Mouse (Mus musculus) heart, postnatal 10 days (tissue): ENCODE data around the gene Slc25a43. TPM values are rescaled to one million over a fixed set of nuclear protein-coding genes. Genes with fewer than 3 reads are reported as not detected.
"Not testable (repeated sequence)": the region's sequence is repeated elsewhere in the genome, so short reads cannot be mapped to it uniquely, and the experiment has no call there.

Experiments used
- DNase-seq, 2 experiments: peaks; one replicate each; pipeline ENCODE4 v3.0.0; 2021
- intact Hi-C: fragments of 180-260 bp; cut with DNase I; formaldehyde crosslinking; loops from one replicate; pipeline ENCODE4 v1.15.1; 2025
- total RNA-seq, 2 experiments: library from RNA; stranded (reverse); gene quantifications; 2 replicates each; pipeline ENCODE4 v1.2.3; 2021

Gene Slc25a43
- total RNA-seq, 2 experiments from 2014 or later: 0.30 to 0.60 TPM

DNA sequence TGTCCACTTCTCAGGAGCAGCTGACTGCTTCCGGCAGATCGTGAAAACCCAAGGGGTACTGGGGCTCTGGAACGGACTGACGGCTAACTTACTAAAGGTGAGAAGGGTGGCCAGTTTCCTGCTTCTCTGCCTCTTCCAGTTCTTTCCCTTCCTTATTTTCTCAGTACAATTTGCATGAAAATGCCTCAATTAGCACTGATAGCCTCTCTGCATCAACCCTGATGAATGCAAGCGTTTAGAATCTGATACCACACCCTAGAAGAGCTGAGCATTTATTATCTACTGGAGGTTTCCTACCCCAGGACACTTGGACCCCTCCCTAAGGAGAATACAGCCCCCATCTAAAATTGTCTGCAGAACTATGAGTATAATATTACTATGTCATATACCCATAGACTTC, 32.1 kb downstream of the Slc25a43 start:
- intact Hi-C loops: no loop called here

GRCm38 (mm10) chrX:36777694-36778093, 34.2 kb downstream of the Slc25a43 start:
- DNase-seq: no peak
- intact Hi-C loops: no loop called here

More for the DNA sequence above, 32.1 kb downstream of the Slc25a43 start:
- no peak for DNase-seq

GRCm38 (mm10) chrX:36789360-36789759, 45.9 kb downstream of the Slc25a43 start:
- DNase-seq: no peak
- intact Hi-C loops: no loop called here

DNA sequence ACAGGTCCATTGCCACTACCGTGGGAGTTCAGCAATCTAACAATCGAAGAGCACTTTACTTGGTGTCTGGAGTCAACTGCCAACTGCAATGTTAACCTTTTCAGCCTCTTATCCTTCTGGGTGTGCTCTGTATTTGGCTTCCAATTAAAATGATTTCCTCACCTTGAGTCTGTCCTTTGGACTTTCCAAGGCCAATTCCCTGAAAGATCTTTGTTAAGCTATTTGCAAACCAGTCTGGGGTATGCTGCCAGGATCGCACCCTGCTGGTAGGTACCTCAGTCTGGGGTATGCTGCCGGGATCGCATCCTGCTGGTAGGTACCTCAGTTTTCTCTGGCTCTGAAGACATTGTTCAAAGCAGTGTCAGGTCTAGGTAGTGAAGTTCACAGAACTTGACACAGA, 51.1 kb downstream of the Slc25a43 start:
- no peak for DNase-seq
- intact Hi-C loops: no loop called here

DNA sequence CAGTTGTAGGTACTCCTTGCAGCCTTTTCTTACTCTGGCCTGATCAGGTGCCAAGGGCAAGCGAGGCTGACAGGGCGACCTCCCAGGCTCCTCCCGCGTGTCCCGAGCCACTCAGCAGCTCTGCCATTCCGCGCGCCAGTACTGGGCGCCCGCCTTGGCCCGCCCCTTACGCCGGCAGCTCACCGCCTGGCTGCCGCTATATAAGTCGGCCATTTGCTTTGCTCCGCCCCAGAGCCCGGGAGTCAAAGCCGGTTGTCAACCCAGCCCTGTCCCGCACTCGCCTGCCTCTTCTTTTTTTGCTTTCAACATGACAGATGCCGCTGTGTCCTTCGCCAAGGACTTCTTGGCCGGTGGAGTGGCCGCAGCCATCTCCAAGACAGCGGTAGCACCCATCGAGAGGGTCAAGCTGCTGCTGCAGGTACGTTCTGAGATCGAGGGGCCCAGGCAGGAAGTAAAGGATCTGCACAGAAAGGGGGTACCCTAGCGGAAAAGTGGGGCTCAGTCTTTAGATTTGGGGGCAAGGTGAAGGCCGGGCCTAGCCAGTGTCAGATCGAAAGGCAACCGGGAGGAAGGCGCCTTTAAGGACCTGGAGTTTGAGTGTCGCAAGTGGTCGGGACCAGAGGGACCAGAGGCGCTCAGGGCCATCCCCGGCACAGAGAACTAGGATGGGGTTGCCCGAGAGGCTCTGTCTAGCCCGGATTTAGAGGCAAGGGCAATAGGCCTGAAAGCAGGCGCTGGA, 52.1 kb downstream of the Slc25a43 start, which contains the start of gene Slc25a5:
Gene Slc25a5 (plus strand): TSS at position 228 of the 739 bp plus-strand sequence.
- intact Hi-C loops: no loop called here
- DNase-seq: peak; percentile 86

GRCm38 (mm10) chrX:36796163-36796581, 52.7 kb downstream of the Slc25a43 start:
- intact Hi-C loops: no loop called here
- DNase-seq: peak; percentile 88 to 90

- DNase-seq, intact Hi-C loops: not testable (repeated sequence)
Measured at GRCm38 (mm10) chrX:36796734-36797133, 53.3 kb downstream of the Slc25a43 start.

DNA sequence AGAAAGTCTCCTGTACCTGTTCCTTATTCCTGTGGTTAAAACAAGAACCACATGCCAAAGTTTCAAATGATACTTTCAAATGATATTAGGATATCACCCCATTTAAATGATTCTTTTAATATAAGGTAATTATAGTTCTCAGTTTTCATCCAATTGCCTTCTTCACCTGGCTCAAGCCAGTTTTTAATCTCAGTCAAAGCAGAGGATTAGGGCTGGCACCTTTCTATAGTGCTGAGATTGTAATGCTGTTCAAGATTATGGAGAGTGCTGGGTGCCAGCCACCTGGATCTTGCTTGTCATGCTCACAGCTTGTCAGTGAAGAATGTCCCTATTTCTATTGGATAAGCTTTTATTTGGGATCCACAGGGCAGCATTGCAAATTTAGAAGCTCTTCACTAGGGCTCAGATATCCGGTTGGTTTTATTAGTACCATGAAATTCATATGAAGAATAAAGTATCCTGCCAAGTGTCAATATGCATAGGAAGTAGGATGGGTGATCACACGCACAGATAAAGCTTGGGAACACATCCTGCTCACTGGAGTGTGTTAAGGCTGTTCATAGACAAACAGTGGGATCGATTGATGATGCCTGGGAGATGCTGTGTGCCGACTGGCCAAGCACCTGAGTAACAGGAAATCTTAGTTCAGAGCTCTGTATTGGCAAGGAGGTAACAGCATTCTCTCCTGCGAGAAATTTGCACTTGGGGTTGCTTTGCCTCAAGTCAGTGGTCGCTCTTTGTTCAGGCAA, 55.8 kb downstream of the Slc25a43 start:
- intact Hi-C loops: no loop called here
- DNase-seq: no peak

GRCm38 (mm10) chrX:36803189-36803588, 59.7 kb downstream of the Slc25a43 start:
- DNase-seq: no peak
- intact Hi-C loops: loop anchor here (10.0 kb wide), 1 partner anchor 158 kb away; the partner anchor contains the start of gene Akap17b

DNA sequence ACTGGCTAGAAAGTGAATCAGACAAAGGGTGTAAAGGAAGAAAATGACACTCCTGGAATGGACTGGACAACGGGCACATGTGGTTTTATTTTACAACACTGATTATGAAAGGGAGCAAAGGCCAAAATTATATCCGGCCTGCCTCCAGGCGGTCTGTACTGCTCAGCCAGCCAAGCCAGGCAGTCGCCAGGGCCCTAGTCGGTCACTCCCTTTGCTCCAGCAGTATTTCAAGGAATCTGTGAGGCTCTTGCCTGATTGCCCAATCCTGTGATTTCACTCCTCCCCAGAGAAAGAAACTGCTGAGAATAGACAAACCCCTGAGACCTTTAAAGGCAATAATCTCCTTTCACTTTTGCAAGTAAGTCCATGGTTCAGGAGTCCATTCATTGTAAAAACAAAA, 60.7 kb downstream of the Slc25a43 start:
- intact Hi-C loops: loop anchor here (10.0 kb wide), 1 partner anchor 159 kb away; the partner anchor contains the start of gene Akap17b

GRCm38 (mm10) chrX:36805466-36806235, 62.2 kb downstream of the Slc25a43 start:
- DNase-seq: no peak
- intact Hi-C loops: loop anchor here (10.0 kb wide), 1 partner anchor 161 kb away; the partner anchor contains the start of gene Akap17b

More for the DNA sequence above, 60.7 kb downstream of the Slc25a43 start:
- DNase-seq: peak; percentile 47 to 49

DNA sequence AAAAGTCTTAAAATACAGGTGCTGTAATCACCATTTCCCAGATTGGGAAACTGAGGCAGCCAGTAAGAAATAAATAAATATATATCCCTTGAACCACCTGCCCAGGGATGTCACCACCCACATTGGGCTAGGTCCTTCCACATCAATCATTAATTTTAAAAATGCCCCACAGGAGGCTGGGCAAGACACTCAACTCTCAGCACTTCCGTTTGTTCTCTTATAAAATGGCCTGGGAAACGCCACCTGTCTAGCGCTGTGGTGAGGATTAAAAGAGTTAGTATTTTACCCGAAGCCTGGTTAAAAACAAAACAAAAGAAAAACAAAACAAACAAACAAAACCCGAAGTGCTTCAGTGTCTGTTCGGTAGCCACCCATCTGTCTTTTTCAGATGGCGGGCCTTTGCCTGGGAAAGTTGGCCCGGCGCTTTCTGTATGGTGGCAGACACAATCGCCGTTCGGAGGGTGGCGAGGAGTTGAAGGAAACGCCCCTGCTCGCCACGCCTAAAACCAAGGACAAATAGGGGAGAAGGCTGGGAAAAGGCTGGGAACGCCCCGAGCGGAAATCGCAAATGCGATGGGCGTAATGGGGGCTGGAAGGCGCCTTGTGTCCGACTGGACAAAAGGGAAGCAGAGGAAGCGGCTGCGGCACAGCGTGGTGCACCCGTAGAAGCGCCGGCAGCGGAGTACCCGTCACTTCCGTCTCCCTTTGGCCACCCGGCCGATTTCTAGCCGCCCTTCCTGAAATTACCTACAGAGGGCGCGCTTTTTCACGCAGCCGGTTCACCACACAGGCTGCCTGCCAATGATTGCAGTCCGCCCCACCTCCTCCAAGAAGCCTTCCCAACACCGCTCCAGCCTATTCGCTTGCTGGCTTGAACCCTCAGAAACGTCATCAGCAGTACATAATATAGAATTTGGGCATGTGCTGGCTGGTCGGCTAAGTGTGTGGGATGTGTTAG, 64.2 kb downstream of the Slc25a43 start:
- intact Hi-C loops: loop anchor here (10.0 kb wide), 1 partner anchor 163 kb away; the partner anchor contains the start of gene Akap17b
- DNase-seq: peak; percentile 91 to 92

DNA sequence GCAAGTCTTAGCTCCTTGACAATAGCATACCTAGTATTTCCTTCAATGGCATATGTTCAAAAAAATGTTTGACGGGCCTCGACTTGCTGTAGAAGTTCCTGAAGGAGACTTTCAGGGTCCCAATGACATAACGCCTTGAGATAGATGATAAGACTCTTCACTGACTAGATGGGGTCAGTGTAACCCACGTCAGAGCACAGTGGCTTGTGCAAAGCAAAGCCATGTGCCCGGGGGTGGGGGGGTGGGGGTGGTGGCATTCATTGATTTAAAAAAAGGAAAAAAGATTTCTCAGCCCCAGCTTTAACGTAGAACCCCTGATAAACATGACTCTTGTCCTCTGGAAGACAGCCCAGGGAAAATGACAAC, 64.8 kb downstream of the Slc25a43 start:
- no peak for DNase-seq
- intact Hi-C loops: loop anchor here (10.0 kb wide), 1 partner anchor 164 kb away; the partner anchor contains the start of gene Akap17b

- intact Hi-C loops: no loop called here
- DNase-seq: peak in 1 of 2 experiments; percentile 41
Measured at GRCm38 (mm10) chrX:36811377-36811776, 67.9 kb downstream of the Slc25a43 start.

DNA sequence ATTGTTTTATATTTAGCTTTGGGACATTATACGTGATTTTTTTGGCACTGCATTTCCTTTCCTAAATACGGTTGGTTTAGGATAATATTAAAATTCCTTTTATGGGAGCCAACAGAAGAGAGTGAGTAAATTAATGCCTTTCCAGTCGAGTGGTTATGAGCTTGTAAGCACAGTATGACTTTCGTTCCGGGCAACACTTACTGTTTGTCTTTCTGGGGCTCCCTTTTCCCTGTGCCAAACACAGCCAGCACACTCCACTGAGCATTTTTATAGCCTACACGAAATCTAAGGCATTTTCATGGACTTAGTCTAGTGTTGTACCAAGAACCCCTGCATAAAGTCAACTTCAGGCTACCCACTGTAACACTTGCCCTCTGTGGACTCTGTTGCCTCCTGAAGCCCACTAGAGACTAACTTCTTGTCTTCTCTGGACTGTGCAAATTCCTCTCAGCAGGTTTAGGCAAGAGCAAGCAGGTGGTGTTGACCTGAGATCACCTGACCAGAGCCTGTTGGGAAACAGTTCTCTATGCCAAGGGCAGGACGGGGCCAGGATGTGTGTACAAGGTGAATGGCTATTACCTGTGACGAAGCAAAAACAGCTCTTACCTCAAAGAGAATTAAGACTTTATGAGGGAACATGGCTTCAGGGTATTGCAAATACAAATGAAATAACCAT, 70.8 kb downstream of the Slc25a43 start:
- intact Hi-C loops: no loop called here
- DNase-seq: no peak

GRCm38 (mm10) chrX:36815022-36815421, 71.6 kb downstream of the Slc25a43 start:
- intact Hi-C loops: no loop called here

GRCm38 (mm10) chrX:36815439-36815838, 72.0 kb downstream of the Slc25a43 start:
- intact Hi-C loops: no loop called here
- DNase-seq: no peak

More at GRCm38 (mm10) chrX:36815022-36815421, 71.6 kb downstream of the Slc25a43 start:
- DNase-seq: no peak

DNA sequence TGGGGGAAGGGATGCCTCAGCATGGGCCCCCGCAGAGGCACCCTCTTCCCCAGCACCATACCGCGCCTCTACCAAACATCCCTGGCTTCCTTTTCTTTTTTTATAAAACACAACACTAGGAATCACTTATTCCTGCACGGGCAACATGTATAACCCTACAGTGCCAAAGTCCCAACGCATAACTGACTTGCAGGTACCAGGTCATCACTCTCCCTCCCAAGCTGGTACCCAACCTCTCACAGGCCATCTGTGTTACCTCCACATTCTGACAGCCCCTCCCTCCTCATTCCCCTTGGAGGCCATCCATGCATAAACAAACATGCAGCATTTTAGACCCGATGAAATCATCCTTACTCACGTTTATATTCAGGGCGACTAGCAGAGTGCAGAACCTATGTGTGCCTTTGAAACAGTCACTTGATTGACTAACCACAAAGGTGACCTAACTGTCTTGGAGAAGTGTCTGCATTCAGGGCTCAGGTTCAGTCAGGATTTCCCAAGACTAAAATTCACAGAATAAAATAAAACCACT, 73.0 kb downstream of the Slc25a43 start:
- intact Hi-C loops: no loop called here
- DNase-seq: no peak
